Mouse (Mus musculus) urinary bladder, postnatal 25 days (tissue): Measurements from ENCODE around the gene Atp5c1.

Experiments
- DNase-seq: peaks from one replicate; pipeline ENCODE4 v3.0.0; 2022; ENCODE audit warnings: low spot score

Gene Atp5c1

DNA sequence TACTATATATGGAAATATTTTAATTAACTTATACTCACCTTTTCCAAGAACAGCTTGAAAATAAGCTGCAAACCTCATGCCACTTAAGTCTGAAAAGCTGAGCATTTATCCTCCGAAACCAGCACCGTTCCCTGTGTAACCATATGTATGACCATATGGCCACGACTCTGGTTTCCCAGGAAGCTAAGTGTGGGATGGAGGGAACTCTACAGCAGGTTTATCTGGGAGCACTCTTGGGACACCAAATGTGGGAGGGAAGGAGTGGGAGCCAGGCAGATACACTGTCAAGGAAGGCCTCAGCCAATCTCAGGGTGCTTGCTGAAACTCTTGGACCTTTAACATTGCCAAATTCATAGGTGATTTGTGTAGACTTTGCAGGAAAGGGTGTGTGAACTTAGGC, 29.4 kb downstream of the Atp5c1 start:
- no peak for DNase-seq

DNA sequence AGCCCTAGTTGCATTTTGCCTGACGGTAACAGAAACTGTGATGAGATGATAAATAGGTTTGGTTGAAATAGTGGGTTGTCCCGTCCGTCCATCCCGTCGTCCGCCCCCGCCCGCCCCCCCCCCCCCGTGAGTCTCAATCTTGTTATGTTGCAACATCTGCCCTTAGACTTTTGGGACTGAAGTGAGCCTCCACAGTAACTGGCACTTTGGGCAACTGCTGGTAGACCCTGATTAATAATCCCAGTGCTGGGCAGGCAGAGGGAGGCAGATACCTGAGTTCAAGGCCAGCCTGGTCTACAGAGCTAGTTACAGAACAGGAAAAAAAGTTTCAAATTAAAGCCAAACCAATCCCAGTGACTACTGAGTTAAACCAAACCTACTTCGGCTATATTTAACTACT, 30.9 kb downstream of the Atp5c1 start:
- DNase-seq = no peak

DNA sequence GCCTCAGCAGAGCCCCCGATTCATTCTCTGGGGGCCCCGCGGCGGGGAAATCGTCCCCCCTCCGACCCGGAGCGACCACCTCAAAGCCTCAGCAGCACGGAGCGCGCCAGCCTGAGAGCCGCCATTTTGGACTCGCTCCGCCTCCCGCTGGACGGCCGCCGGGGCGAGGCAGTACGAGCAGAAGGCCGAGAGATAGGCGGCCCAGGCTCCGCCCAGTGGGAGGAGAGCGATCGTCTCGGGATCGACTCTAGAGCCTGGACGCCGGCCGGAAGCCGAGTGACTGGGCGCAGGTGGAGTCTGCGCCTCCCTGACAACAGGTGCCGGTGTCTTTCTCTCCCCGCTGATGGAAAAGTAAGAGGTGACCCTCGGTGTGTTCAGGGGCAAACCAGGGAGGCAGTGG, 31.8 kb downstream of the Atp5c1 start, which contains the start of gene Taf3:
Taf3 (minus strand) TSS at position 136 of the 400 bp plus-strand sequence.
- peak; percentile 91 for DNase-seq

DNA sequence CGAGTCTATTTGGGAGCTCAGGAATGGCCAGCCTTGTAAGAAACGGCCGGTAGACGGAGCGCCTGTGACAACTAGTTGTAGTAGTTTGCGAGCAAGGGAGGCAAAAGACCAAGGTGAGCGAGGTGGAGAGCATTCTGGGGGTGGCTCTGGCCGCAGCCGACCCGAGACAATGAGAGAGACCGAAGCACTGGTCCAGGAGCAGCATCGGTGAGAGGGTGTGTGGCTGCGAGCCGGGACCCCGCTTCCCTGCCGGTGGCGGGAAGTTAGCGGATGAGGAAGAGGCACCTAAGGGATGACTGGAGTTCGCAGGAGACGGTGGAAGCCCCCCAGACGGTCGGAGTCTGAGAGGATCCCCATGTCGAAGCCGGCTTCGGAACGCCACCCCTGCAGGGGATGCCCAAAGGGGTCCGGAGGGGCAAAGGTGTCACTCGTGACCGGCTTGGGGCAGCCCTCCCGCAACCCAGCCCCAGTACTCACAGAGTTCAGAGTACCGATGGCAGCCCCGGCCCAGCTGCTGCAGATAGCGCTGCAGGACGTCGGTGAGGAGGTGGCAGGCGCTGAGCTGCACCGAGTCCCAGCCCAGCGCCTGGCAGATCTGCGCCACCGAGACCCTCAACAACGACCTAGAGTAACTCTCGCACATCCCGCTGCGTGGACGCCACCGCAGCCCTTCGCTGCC, 32.4 kb downstream of the Atp5c1 start:
- peak; percentile 12 for DNase-seq

DNA sequence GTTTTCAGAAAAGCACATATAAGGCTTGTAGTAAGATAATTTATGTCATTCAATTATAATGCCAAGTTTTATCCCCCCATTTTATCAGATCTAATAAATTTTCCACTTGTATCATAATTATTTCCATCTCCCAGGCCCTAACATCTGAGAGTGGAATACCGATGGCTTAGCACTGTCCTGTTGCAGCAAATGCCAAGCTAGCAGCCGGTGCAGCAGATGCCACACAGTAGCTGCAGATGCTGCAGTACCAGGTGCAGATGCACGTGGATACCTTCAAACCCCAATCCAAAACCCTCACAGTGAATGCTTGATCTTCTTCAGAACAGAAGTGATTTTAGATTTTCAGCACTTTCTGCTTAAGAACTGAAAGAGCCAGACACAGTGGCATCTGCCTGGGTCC, 45.3 kb downstream of the Atp5c1 start:
- DNase-seq = no peak

DNA sequence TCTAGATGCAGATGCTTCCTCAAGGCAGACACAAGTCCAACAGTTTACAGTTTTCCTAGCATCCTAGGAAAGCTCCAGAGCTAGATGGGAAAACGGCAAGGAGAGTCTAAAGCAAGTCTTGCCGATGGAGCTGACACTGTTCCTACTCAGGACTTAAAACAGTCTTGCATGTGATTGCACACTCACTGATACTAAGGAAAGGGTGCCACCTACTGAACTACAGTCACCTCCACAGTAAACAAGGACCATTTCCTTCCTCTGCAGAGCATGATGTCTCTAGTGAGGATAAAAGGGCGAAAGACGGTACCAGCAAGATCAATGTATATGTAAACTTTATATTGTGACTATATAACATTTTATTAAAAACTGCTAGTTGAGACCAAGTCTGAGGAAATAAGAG, 46.6 kb downstream of the Atp5c1 start:
- no peak for DNase-seq

DNA sequence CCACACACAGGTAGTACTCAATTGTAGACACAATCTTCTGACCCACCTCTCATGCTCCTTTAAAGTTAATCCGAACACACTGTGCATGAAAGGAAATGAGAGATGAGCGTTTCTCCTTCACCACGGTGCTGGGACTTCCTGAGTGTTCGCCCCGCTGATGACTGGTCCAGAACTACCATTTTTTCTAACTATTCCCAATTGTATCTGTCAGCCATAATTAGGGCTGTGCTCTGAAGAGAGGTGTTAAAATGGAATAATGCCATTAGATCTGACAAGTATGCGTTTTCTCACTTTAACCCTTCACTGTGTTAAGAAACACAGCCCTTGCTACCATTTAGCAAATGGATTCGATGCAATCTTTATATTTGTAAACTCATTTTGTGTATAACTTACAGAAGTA, 50.6 kb downstream of the Atp5c1 start:
- DNase-seq = no peak

DNA sequence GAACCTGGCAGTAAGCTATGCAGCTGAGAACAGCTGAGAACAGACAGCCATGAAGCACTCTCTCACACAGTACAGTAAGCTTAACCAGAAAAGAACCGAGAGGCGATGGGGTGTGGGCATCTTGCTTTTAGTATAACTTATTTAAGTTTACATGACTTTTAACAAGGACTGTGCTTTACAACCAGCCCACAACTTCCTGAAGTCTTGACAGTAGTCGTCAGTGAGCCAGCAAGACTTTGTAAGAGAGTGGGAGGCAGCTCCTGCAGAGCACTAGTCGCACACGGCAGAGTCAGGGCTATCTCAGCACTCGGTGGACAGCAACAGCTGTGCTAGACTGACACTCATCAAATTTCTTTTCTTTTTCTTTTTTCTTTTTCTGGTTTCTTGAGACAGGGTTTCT, 56.0 kb downstream of the Atp5c1 start:
- DNase-seq = no peak

DNA sequence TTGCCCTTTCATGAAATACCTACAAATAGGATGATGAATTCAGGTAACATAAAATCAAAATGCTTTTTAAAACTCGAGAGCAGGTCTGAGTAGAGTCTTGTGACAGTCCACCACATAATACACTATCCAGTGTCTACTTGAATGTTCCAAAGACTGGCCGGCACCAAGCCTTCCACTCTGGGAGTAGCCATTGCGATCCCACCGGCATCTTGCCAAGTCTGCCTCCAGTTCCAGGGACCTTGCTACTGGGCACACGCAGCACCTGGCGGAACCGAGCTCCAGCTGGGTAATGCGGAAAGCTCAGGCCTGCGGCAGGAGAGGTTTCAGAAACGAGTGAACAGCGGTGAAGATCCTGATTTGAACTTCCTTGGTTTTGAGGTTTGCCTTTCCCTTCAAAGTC, 59.0 kb downstream of the Atp5c1 start:
- DNase-seq = no peak

DNA sequence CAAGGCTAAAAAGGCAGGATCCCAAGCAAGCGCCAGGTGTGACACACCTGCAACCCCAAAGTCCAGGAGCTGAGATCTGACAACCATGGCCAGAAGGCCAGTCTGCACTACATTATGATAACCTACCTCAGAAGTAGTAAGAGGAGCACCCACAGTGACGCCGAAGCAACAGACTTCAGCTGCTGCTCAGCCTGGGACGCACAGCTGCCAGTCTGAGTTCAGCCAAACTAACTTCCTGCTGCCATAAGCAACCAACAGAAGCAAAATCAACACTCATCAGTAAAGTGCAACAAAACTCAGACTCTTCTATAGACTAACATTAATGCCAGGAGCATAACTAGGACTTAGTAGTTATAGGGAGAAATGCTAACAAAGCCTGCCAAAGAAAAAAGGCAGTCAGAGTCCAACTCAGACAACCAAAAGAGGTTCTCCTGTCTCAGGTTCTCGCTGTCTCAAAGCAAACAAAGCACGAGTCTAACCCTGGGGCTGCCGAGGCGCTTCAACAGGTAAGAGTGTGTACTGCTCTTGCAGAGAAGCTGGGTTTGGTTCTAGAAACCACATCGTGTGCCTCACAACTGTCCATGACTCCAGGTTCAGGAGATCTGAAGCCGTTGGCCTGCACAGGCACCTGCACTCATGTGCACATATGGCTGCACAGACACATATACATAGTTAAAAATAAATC, 65.2 kb downstream of the Atp5c1 start:
- DNase-seq = no peak

DNA sequence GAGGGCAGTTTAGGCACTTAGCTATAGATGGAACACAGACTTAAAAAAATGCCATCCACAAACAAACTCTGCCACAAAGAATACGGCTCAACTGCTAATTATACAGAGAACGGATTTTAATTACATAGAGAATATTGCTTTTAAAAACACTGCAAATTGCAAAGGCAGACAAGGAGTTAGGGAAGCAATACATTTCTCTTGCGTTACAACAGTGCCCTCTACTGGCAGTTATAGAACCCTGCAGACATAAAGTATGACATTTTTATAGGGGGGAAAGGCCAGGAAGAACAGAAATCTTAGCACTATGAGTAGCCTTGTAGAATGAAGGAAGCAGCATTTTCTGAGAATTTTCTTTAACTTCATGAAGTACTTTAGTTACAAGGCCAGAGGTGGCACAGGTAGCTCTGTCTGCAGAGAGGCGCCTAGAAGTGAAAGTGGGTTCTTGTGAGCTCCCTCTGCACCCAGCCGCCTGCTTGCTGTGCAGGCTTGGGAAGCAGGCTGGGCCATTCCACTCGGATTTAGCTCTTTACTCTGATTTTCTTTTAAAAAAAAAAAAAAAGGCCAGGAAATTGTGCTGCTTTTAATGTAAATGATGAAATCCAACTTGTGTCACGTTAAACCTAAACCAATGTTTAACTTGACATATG, 69.9 kb downstream of the Atp5c1 start:
- no peak for DNase-seq

DNA sequence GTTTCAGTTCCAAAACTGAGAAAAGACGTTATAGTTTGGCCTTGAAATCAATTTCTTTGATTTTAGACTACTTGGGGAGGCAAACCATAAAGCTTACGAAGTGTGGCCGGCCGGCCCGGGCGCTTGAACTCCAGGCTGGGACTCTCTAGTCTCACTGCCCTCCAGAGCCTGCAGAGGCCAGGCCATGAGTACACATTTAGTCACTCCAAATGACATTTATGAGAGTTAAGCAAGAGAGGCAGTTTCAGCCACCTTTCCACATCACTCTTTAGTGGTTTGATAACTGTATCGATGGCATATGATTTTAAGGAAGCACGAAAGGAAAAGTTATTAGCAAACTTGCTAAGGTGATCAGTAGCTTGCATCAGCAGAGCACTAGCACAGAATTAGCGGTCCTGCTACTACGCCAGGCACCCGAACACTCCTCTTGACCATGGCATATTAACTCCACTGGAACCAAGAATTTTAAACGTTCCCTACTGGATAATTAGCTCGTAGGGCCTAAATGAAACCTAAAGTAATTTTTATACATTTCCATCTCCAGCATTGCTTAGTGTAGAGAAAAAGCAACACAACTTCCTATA, 70.5 kb downstream of the Atp5c1 start:
- DNase-seq = no peak

DNA sequence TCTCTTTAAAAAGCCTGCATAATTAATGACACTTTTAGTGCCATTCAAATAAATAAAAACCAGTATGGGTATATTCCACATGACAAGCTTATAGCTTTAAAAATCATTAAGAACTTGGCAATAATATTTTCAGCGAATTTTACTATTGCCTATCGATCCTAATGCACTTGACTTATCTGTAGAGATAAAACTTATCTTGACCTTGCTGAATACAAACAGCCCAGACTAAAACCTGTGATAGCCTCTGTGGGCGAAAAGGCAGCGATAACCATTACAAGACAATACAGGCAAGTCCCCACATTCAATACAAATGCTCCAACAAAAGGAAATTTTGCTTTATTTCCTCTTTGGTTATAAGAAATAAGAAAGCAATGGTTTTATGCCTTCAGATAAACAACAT, 71.7 kb downstream of the Atp5c1 start:
- no peak for DNase-seq
